Mouse (Mus musculus) heart, embryonic 13.5 days (tissue): ENCODE measurements around the gene Fto. TPM values are rescaled to one million over a fixed set of nuclear protein-coding genes. Genes with fewer than 3 reads are reported as not detected.

Experiments
- ATAC-seq: fragments of 200-750 bp; cut with Nextera tagmentation; 2 replicates; pipeline ENCODE4 v1.8.0; 2017; ENCODE audit warnings: moderate TSS enrichment; ENCODE audit not compliant: insufficient number of reproducible peaks, low FRiP score, low TSS enrichment; ENCODE audit errors: extremely low read depth
- H3K27ac ChIP-seq: fragments of 300-500 bp; sonication (generic); replicated peaks from 2 replicates; pipeline ENCODE4 v1.5.1; 2015; ENCODE audit warnings: moderate library complexity, mild to moderate bottlenecking, inconsistent platforms
- H3K27me3 ChIP-seq: fragments of 300-500 bp; sonication (generic); replicated peaks from 2 replicates; pipeline ENCODE4 v1.6.1; 2015; ENCODE audit warnings: mild to moderate bottlenecking, inconsistent platforms
- H3K36me3 ChIP-seq: fragments of 300-500 bp; sonication (generic); 2 replicates; pipeline ENCODE4 v1.6.1; 2015; ENCODE audit warnings: mild to moderate bottlenecking, inconsistent platforms
- H3K4me1 ChIP-seq: fragments of 300-500 bp; sonication (generic); 2 replicates; pipeline ENCODE4 v1.6.1; 2015; ENCODE audit warnings: inconsistent platforms
- H3K4me2 ChIP-seq: fragments of 300-500 bp; sonication (generic); 2 replicates; pipeline ENCODE4 v1.6.1; 2015; ENCODE audit warnings: inconsistent platforms, mild to moderate bottlenecking, moderate library complexity
- H3K4me3 ChIP-seq: fragments of 300-500 bp; sonication (generic); 2 replicates; pipeline ENCODE4 v1.5.1; 2015; ENCODE audit warnings: moderate library complexity, mild to moderate bottlenecking, inconsistent platforms
- H3K9ac ChIP-seq: fragments of 300-500 bp; sonication (generic); 2 replicates; pipeline ENCODE4 v1.6.1; 2015; ENCODE audit warnings: inconsistent platforms, mild to moderate bottlenecking, moderate library complexity
- H3K9me3 ChIP-seq: fragments of 300-500 bp; sonication (generic); 2 replicates; pipeline ENCODE4 v1.6.1; 2016; ENCODE audit warnings: inconsistent platforms
- WGBS: fragments of 180-500 bp; shearing (Covaris S2); methylation state at CpG from one replicate; pipeline ENCODE4 v1.1.7; 2015; ENCODE audit warnings: mixed read lengths; 5-methylcytosine and 5-hydroxymethylcytosine counted together
- polyA plus RNA-seq: library from polyadenylated mRNA; unstranded; fragments of >200 nt; fragmentation: Nextera tagmentation; extraction: Ambion mirVana; gene quantifications from 2 replicates; pipeline ENCODE4 v1.2.1, GENCODE M21; 2015

Gene Fto
- polyA plus RNA-seq, 1 experiment from 2014 or later: 64.3 TPM

GRCm38 (mm10) chr8:91629594-91629993, 316.3 kb downstream of the Fto start:
- Histone ChIP-seq H3K9ac (peak overlapping the region; percentile 30; the same call in 1 of the 2 replicates), H3K4me1 (peaks cover 51% of the 10 kb centered on the region), H3K4me2 (peak overlapping the region; percentile 58), H3K27ac (peak overlapping the region; percentile 61), H3K27me3 (peaks cover 11% of the 10 kb centered on the region; the same call in 1 of the 2 replicates), H3K4me3 (peak overlapping the region; percentile 8), H3K9me3 (no peaks in the 10 kb centered on the region), H3K36me3 (0 out of 2 replicates have a peak, but pooled peaks cover 6% of the 10 kb centered on the region)
- 29% methylated on average over 14 of the region's 14 CpGs for WGBS
- no peak for ATAC-seq

GRCm38 (mm10) chr8:91630320-91631033, 317.2 kb downstream of the Fto start:
- Histone ChIP-seq H3K27ac (peak overlapping the region; percentile 29; the same call in 1 of the 2 replicates), H3K4me3 (no peak overlapping the region), H3K9me3 (no peaks in the 10 kb centered on the region), H3K9ac (no peak overlapping the region; the same call in none of the 2 replicates), H3K36me3 (0 out of 2 replicates have a peak, but pooled peaks cover 8% of the 10 kb centered on the region), H3K4me2 (peak overlapping the region; percentile 58), H3K27me3 (peaks cover 6% of the 10 kb centered on the region; the same call in 1 of the 2 replicates), H3K4me1 (peaks cover 48% of the 10 kb centered on the region)
- ATAC-seq: no peak
- WGBS: 66% methylated on average over 16 of the region's 16 CpGs

- Histone ChIP-seq H3K27me3 (no peaks in the 10 kb centered on the region), H3K9ac (no peak overlapping the region), H3K9me3 (no peaks in the 10 kb centered on the region), H3K36me3 (0 out of 2 replicates have a peak, but pooled peaks cover 11% of the 10 kb centered on the region), H3K4me3 (no peak overlapping the region), H3K4me1 (peaks cover 34% of the 10 kb centered on the region), H3K4me2 (no peak overlapping the region), H3K27ac (no peak overlapping the region)
- WGBS: 61% methylated on average over 8 of the region's 8 CpGs
- no peak for ATAC-seq
These were observed 319.1 kb downstream of the Fto start for GRCm38 (mm10) chr8:91632411-91632810.

GRCm38 (mm10) chr8:91635406-91635805, 322.1 kb downstream of the Fto start:
- no peaks in the 10 kb centered on the region for H3K9me3 ChIP-seq
- no peak for ATAC-seq
- H3K4me3 ChIP-seq: no peak overlapping the region
- WGBS: 88% methylated on average over 4 of the region's 4 CpGs
- H3K27ac ChIP-seq: no peak overlapping the region
- H3K4me2 ChIP-seq: no peak overlapping the region
- H3K4me1 ChIP-seq: peaks cover 21% of the 10 kb centered on the region
- no peak overlapping the region for H3K9ac ChIP-seq
- no peaks in the 10 kb centered on the region for H3K27me3 ChIP-seq
- H3K36me3 ChIP-seq: 0 out of 2 replicates have a peak, but pooled peaks cover 11% of the 10 kb centered on the region

GRCm38 (mm10) chr8:91636887-91637286, 323.6 kb downstream of the Fto start:
- no peak overlapping the region for H3K27ac ChIP-seq
- no peak for ATAC-seq
- 0 out of 2 replicates have a peak, but pooled peaks cover 11% of the 10 kb centered on the region for H3K36me3 ChIP-seq
- peaks cover 9% of the 10 kb centered on the region for H3K4me1 ChIP-seq
- no peak overlapping the region for H3K9ac ChIP-seq
- H3K4me3 ChIP-seq: no peak overlapping the region
- 79% methylated on average over 6 of the region's 6 CpGs for WGBS
- H3K9me3 ChIP-seq: no peaks in the 10 kb centered on the region
- no peaks in the 10 kb centered on the region for H3K27me3 ChIP-seq
- no peak overlapping the region for H3K4me2 ChIP-seq

- H3K36me3 ChIP-seq: 0 out of 2 replicates have a peak, but pooled peaks cover 11% of the 10 kb centered on the region
- no peak overlapping the region for H3K4me3 ChIP-seq
- no peaks in the 10 kb centered on the region for H3K9me3 ChIP-seq
- H3K4me1 ChIP-seq: peaks cover 1% of the 10 kb centered on the region
- WGBS: 92% methylated on average over 9 of the region's 9 CpGs
- no peak overlapping the region for H3K27ac ChIP-seq
- no peak for ATAC-seq
- no peak overlapping the region for H3K9ac ChIP-seq
- no peaks in the 10 kb centered on the region for H3K27me3 ChIP-seq
- no peak overlapping the region for H3K4me2 ChIP-seq
These were observed 324.4 kb downstream of the Fto start for GRCm38 (mm10) chr8:91637684-91638083.

- WGBS: 90% methylated on average over 12 of the region's 12 CpGs
- 0 out of 2 replicates have a peak, but pooled peaks cover 11% of the 10 kb centered on the region for H3K36me3 ChIP-seq
- no peaks in the 10 kb centered on the region for H3K4me1 ChIP-seq
- no peak overlapping the region for H3K9ac ChIP-seq
- no peak overlapping the region for H3K27ac ChIP-seq
- H3K4me2 ChIP-seq: no peak overlapping the region
- no peaks in the 10 kb centered on the region for H3K27me3 ChIP-seq
- ATAC-seq: no peak
- no peaks in the 10 kb centered on the region for H3K9me3 ChIP-seq
- no peak overlapping the region for H3K4me3 ChIP-seq
These were observed 324.9 kb downstream of the Fto start for GRCm38 (mm10) chr8:91638256-91638655.

- Histone ChIP-seq H3K4me3 (no peak overlapping the region), H3K9me3 (no peaks in the 10 kb centered on the region), H3K9ac (no peak overlapping the region), H3K36me3 (0 out of 2 replicates have a peak, but pooled peaks cover 3% of the 10 kb centered on the region), H3K4me1 (peaks cover 10% of the 10 kb centered on the region), H3K27ac (no peak overlapping the region), H3K4me2 (no peak overlapping the region), H3K27me3 (no peaks in the 10 kb centered on the region)
- no peak for ATAC-seq
- WGBS: 58% methylated on average over 7 of the region's 7 CpGs
These were observed 327.1 kb downstream of the Fto start for GRCm38 (mm10) chr8:91640471-91640870.

GRCm38 (mm10) chr8:91645484-91645883, 332.2 kb downstream of the Fto start:
- Histone ChIP-seq H3K27ac (no peak overlapping the region), H3K4me2 (no peak overlapping the region), H3K36me3 (no peaks in the 10 kb centered on the region), H3K4me3 (no peak overlapping the region), H3K9ac (no peak overlapping the region), H3K27me3 (no peaks in the 10 kb centered on the region), H3K4me1 (peaks cover 30% of the 10 kb centered on the region), H3K9me3 (no peaks in the 10 kb centered on the region)
- ATAC-seq: no peak
- 85% methylated on average over 2 of the region's 2 CpGs for WGBS

GRCm38 (mm10) chr8:91647959-91648358, 334.6 kb downstream of the Fto start:
- H3K9me3 ChIP-seq: no peaks in the 10 kb centered on the region
- H3K9ac ChIP-seq: no peak overlapping the region
- ATAC-seq: no peak
- WGBS: 83% methylated on average over 11 of the region's 11 CpGs
- peaks cover 42% of the 10 kb centered on the region for H3K4me1 ChIP-seq
- no peaks in the 10 kb centered on the region for H3K27me3 ChIP-seq
- no peak overlapping the region for H3K27ac ChIP-seq
- no peak overlapping the region for H3K4me2 ChIP-seq
- H3K4me3 ChIP-seq: no peak overlapping the region
- no peaks in the 10 kb centered on the region for H3K36me3 ChIP-seq

- no peak overlapping the region for H3K4me3 ChIP-seq
- no peaks in the 10 kb centered on the region for H3K36me3 ChIP-seq
- 36% methylated on average over 9 of the region's 9 CpGs for WGBS
- H3K27me3 ChIP-seq: no peaks in the 10 kb centered on the region
- H3K9me3 ChIP-seq: no peaks in the 10 kb centered on the region
- H3K4me1 ChIP-seq: peaks cover 49% of the 10 kb centered on the region
- no peak overlapping the region for H3K4me2 ChIP-seq
- H3K27ac ChIP-seq: no peak overlapping the region
- no peak for ATAC-seq
- 0 out of 2 replicates have a peak overlapping the region, but pooled peaks have one; percentile 3 for H3K9ac ChIP-seq
These were observed 335.5 kb downstream of the Fto start for GRCm38 (mm10) chr8:91648776-91649175.

- no peak overlapping the region for H3K27ac ChIP-seq
- 51% methylated on average over 3 of the region's 3 CpGs for WGBS
- no peaks in the 10 kb centered on the region for H3K9me3 ChIP-seq
- no peak for ATAC-seq
- H3K4me2 ChIP-seq: no peak overlapping the region
- H3K36me3 ChIP-seq: no peaks in the 10 kb centered on the region
- H3K9ac ChIP-seq: peak overlapping the region; percentile 47; the same call in 1 of the 2 replicates
- H3K4me3 ChIP-seq: no peak overlapping the region
- H3K27me3 ChIP-seq: no peaks in the 10 kb centered on the region
- H3K4me1 ChIP-seq: peaks cover 37% of the 10 kb centered on the region
These were observed 340.2 kb downstream of the Fto start for GRCm38 (mm10) chr8:91653561-91653960.
